Mouse (Mus musculus) limb, embryonic 10.5 days (tissue): ENCODE measurements at regions not wholly inside any gene's neighbourhood (a gene's known extent, or its start where the extent isn't known, plus 50 kb on each side); places are given as distances from the start of the nearest gene placed in this dataset.
"Not testable (repeated sequence)": the region's sequence is repeated elsewhere in the genome, so short reads cannot be mapped to it uniquely, and the experiment has no call there.

Experiments
- DNase-seq: peaks from one replicate; pipeline ENCODE4 v3.0.0-alpha.2; 2017; ENCODE audit warnings: low spot score
- H3K27ac ChIP-seq: fragments of 300-500 bp; sonication (generic); 2 replicates; pipeline ENCODE4 v1.5.1; 2016; ENCODE audit warnings: mild to moderate bottlenecking
- H3K27me3 ChIP-seq: fragments of 300-500 bp; sonication (generic); 2 replicates; pipeline ENCODE4 v1.6.1; 2016; ENCODE audit warnings: low read depth, mild to moderate bottlenecking; ENCODE audit not compliant: poor library complexity, severe bottlenecking
- H3K36me3 ChIP-seq: fragments of 300-500 bp; sonication (generic); 2 replicates; pipeline ENCODE4 v1.6.1; 2016; ENCODE audit warnings: mild to moderate bottlenecking, moderate library complexity
- H3K4me1 ChIP-seq: fragments of 300-500 bp; sonication (generic); 2 replicates; pipeline ENCODE4 v1.6.1; 2016
- H3K4me3 ChIP-seq: fragments of 300-500 bp; sonication (generic); 2 replicates; pipeline ENCODE4 v1.5.1; 2016; ENCODE audit warnings: mild to moderate bottlenecking, moderate library complexity
- H3K9me3 ChIP-seq: fragments of 300-500 bp; sonication (generic); replicated peaks from 2 replicates; pipeline ENCODE4 v1.6.1; 2016; ENCODE audit warnings: mild to moderate bottlenecking
- WGBS: fragments of 180-500 bp; shearing (Covaris S2); methylation state at CpG from one replicate; pipeline ENCODE4 v1.1.7; 2016; 5-methylcytosine and 5-hydroxymethylcytosine counted together

DNA sequence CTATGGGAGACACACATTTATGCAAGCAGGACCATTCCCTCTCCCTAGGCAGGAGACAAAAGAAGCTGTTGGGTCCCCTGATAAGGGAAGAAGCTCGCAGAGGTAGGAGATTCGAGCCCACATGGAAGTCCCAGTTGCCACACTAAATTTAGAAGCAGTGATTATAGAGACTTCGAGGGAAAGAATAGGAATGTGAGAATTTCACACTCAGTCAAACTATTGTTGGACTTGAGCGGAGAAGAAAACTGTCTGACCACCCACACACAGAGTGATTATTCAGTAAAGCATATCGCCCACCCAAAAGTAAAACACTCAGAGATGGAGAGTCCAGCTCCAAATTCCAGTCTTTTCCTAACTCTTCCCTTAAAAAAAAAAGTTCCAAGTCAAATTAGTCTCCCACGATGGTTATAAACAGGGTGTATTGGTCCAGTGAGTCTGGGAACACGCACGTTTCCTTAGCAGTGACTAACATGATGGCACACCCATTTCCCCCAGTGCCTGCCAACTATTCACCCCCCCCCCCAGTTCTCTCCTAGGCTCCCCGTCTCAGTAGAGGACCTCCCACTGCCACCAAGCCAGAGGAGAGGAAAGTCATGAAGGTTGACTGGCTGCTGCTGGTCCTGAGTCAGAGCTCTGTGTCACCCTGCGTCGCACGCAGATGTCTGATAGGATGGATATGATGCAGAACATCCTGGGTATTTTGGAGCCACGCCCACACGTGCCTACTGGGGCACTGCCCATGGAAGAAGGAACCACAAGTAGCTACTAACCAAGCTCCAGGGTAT is 120.1 kb downstream of the Tcp10c start:
- H3K27ac ChIP-seq, result no peak overlapping the region
- H3K36me3 ChIP-seq, result no peaks in the 10 kb centered on the region
- H3K4me3 ChIP-seq, result no peak overlapping the region
- DNase-seq, result no peak
- H3K9me3 ChIP-seq, result no peaks in the 10 kb centered on the region
- peaks cover 30% of the 10 kb centered on the region for H3K4me1 ChIP-seq
- WGBS, result 87% methylated on average over 14 of the region's 14 CpGs
- no peaks in the 10 kb centered on the region for H3K27me3 ChIP-seq

GRCm38 (mm10) chr17:13478866-13479571 is 124.6 kb downstream of the Tcp10c start:
- peak; percentile 60 for DNase-seq
- H3K9me3 ChIP-seq, result no peaks in the 10 kb centered on the region
- no peaks in the 10 kb centered on the region for H3K27me3 ChIP-seq
- no peaks in the 10 kb centered on the region for H3K36me3 ChIP-seq
- peak overlapping the region; percentile 84 for H3K27ac ChIP-seq
- H3K4me1 ChIP-seq, result peaks cover 49% of the 10 kb centered on the region
- H3K4me3 ChIP-seq, result peak overlapping the region; percentile 11; the same call in 1 of the 2 replicates
- WGBS, result 14% methylated on average over 5 of the region's 5 CpGs

DNA sequence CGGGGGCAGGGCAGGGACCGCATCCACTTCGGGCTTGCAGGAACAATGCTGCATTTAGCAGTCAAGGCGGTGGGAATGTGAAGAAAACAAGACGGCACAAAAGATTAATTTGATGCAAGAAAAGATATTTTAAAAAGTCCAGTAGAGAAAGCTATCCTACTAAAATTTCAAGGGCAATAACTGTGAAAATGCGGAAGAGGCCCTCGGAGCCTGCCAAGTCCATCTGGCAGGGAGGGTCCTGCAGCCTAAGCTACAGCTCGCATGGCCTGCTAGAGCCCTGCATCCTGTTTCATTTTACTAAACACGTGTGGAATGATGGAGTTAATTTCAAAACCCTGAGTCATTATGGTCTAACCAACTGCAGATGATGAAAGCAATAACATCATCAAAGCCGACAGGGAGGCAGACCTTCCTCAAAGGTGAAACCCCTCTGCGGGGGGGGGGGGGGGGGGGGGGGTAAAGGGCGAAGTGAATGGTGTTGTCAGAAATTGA is 125.2 kb downstream of the Tcp10c start:
- Histone ChIP-seq H3K27ac (peak overlapping the region; percentile 84), H3K4me1 (peaks cover 48% of the 10 kb centered on the region), H3K4me3 (peak overlapping the region; percentile 11; the same call in 1 of the 2 replicates), H3K27me3 (no peaks in the 10 kb centered on the region), H3K36me3 (no peaks in the 10 kb centered on the region), H3K9me3 (no peaks in the 10 kb centered on the region)
- WGBS, result 13% methylated on average over 11 of the region's 12 CpGs
- peak; percentile 69 for DNase-seq

DNA sequence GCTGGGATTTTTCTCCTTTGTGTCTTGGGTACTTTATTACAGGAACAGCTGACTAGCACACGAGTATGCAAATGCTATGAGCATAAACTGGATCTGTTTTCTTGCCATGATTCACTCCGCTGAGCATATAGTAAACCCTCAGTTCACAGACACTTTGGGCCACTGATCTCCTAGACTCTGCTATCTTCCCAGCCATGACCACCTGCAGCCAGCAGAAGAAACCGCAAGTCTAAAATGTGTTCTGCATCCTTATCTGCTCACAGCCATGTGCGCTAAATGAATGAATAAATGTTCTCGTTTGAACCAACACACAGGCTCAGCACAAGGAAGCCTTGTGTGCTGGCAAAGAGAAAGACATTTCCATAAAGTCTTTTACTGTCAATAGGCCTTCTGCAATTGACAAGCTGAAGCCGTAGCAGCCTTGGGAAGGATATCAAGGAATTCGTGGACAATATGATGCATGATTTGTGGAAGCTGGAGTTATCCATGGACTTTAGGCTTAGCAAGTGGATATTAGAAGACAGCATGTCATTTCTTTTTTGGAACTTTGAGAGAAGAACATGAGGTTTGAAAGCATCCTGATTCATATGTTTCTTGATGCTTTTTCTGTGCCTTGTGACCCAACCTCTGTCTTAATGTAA is 127.2 kb downstream of the Tcp10c start:
- no peaks in the 10 kb centered on the region for H3K36me3 ChIP-seq
- no peaks in the 10 kb centered on the region for H3K27me3 ChIP-seq
- H3K27ac ChIP-seq, result peak overlapping the region; percentile 84; the same call in 1 of the 2 replicates
- peaks cover 36% of the 10 kb centered on the region for H3K4me1 ChIP-seq
- DNase-seq, result no peak
- H3K4me3 ChIP-seq, result no peak overlapping the region
- whole genome bisulfite sequencing, result 91% methylated on average over 7 of the region's 7 CpGs
- no peaks in the 10 kb centered on the region for H3K9me3 ChIP-seq

DNA sequence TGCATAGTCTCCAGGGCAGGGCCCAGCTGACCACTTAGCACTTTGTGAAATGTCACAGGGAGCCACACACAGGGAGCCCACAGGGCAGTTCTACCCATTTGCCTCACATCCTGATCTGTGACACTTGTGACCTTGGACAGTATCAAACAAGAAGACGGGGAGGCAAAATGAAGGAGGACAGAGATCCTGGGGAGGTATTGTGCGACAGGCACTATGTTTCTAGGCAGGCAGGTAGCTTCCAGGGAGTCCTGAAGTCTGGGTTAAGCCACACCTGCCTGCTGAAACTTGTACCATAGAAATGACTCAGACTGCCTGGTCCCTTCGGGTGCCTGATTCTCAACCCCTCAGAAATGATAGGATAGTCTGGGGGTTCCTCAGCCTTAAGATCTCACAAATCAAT is 127.8 kb downstream of the Tcp10c start:
- Histone ChIP-seq H3K9me3 (no peaks in the 10 kb centered on the region), H3K27me3 (no peaks in the 10 kb centered on the region), H3K27ac (no peak overlapping the region), H3K4me3 (no peak overlapping the region), H3K36me3 (no peaks in the 10 kb centered on the region), H3K4me1 (peaks cover 36% of the 10 kb centered on the region)
- 87% methylated on average over 3 of the region's 3 CpGs for WGBS
- no peak for DNase-seq

GRCm38 (mm10) chr17:13487291-13488215 is 133.2 kb downstream of the Tcp10c start:
- Histone ChIP-seq H3K4me3 (no peak overlapping the region), H3K27ac (no peak overlapping the region), H3K9me3 (no peaks in the 10 kb centered on the region), H3K4me1 (no peaks in the 10 kb centered on the region), H3K27me3 (no peaks in the 10 kb centered on the region), H3K36me3 (no peaks in the 10 kb centered on the region)
- WGBS, result 85% methylated on average over 10 of the region's 10 CpGs
- no peak for DNase-seq

GRCm38 (mm10) chr17:13488608-13489324 is 134.4 kb downstream of the Tcp10c start:
- H3K36me3 ChIP-seq, result no peaks in the 10 kb centered on the region
- no peak overlapping the region for H3K27ac ChIP-seq
- no peak for DNase-seq
- H3K9me3 ChIP-seq, result no peaks in the 10 kb centered on the region
- no peaks in the 10 kb centered on the region for H3K27me3 ChIP-seq
- no peaks in the 10 kb centered on the region for H3K4me1 ChIP-seq
- no peak overlapping the region for H3K4me3 ChIP-seq
- 88% methylated on average over 9 of the region's 9 CpGs for WGBS

DNA sequence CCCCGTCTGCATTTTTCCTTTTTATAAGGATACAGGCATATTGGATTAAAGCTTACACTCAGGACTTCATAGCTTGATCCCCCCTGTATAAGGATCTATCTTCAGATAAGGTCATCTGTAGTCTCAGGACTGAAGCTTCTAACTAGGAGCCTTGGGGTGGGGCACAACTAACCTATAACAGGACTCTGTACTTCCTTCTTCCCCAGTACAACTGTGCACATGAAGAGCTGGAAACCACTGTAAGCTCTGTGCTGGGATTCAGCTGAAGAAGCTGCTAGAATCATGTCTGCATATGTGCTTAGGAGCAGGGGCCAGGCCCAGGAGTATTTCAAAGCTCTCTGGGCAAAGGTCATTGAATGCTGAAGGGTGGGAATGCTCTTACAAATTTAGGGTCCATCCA is 137.9 kb downstream of the Tcp10c start:
- H3K36me3 ChIP-seq, H3K4me3 ChIP-seq, H3K9me3 ChIP-seq, H3K4me1 ChIP-seq, H3K27me3 ChIP-seq, DNase-seq, H3K27ac ChIP-seq: not testable (repeated sequence)
- 100% methylated on average over 1 of the region's 1 CpGs for WGBS

- not testable (repeated sequence) for H3K4me3 ChIP-seq, H3K27me3 ChIP-seq, H3K9me3 ChIP-seq, H3K36me3 ChIP-seq, H3K4me1 ChIP-seq, DNase-seq, H3K27ac ChIP-seq
- WGBS, result 69% methylated on average over 4 of the region's 7 CpGs
Observed at GRCm38 (mm10) chr17:13492649-13493277, 138.4 kb downstream of the Tcp10c start.

DNA sequence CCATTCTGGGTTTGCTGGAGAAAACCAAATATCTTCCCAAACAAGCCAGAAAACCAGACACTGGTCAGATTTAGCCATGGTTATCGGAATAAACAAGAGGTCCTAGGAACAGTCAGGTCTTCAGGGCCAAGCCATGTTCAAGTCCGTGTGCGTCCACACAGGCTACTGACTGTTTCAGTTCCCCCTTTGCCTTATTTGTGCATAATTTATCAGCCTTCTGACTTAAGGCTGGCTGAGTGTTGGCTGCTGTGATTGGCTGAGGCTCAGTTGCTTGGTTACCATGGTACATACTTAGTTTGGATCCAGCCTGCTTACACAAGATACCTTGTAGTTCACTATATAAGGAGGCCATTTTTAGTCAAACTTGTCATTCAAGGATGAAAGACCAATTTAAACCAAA is 139.5 kb downstream of the Tcp10c start:
- not testable (repeated sequence) for H3K9me3 ChIP-seq, H3K27ac ChIP-seq, H3K27me3 ChIP-seq, H3K36me3 ChIP-seq, DNase-seq, H3K4me1 ChIP-seq, H3K4me3 ChIP-seq
- WGBS, result 91% methylated on average over 3 of the region's 3 CpGs

DNA sequence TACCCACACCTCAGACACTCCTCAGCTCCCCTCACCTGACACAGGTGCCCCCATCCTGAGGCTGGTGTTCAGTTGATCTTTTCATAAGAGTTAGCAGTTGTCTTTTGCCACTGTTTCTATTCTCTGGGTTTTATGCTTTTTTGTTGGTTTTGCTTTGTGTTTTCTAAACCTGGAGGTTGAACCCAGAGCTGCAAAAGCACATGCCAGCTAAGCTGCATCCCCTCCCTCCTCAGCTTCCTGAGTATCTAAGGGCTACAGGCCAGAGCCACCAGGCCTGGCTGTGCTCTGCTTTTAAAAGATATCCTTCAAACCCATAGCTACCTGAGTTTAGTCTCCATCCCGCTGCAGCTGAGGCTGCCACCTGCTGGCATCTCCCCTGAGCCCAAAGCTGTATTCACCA is 140.1 kb downstream of the Tcp10c start:
- not testable (repeated sequence) for DNase-seq, H3K36me3 ChIP-seq, H3K27me3 ChIP-seq, H3K9me3 ChIP-seq, H3K4me1 ChIP-seq, H3K27ac ChIP-seq, H3K4me3 ChIP-seq
- 29% methylated on average over 1 of the region's 1 CpGs for WGBS
